Mouse (Mus musculus): ENCODE results near the gene Xpr1. TPM values are rescaled to one million over a fixed set of nuclear protein-coding genes. Genes with fewer than 3 reads are reported as not detected.
"Not testable (repeated sequence)": the region's sequence is repeated elsewhere in the genome, so short reads cannot be mapped to it uniquely, and the experiment has no call there.

Xpr1 gene
- polyA plus RNA-seq, 1 experiment from 2014 or later, result 6.0 TPM

DNA sequence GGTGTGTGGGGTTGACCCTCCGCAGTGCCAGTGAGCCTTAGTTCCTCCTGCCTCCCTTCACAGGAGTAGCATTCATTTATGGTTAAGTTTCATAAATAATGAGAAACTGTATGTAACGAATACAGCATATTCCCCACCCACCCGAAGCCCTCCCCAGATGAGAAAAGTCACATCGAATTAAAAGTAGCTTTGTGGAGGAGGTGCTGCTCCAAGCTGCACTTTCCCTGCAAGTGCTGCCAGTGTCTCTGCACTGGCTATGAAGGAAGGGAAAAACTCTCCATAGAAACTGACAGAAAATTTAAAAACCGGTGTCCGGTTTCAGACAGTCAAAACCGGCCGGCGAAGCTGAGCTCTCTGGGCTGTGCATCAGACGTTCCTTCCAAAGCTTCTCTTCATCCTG is 136.9 kb downstream of the Xpr1 start:
- H3K27ac ChIP-seq, result no peak overlapping the region
- no peak overlapping the region for H3K9ac ChIP-seq (ENCODE audit: low read depth, low read length)
- WGBS, result 44% methylated on average over 10 of the region's 10 CpGs
- ATAC-seq (replicated peaks; ENCODE audit: low FRiP score, low read depth) (no peak), DNase-seq (ENCODE audit: low spot score) (peak; percentile 21)
- no peak overlapping the region for H3K4me3 ChIP-seq (replicated peaks; ENCODE audit: low read depth, low read length)
- H3K27me3 ChIP-seq (ENCODE audit: insufficient read depth, low read length), result no peaks in the 10 kb centered on the region
- H3K9me3 ChIP-seq (replicated peaks; ENCODE audit: low read length), result no peaks in the 10 kb centered on the region
- H3K4me2 ChIP-seq (ENCODE audit: low read length), result no peak overlapping the region
- no peaks in the 10 kb centered on the region for H3K36me3 ChIP-seq (ENCODE audit: insufficient read depth, low read length)
- no peak for TF ChIP-seq CTCF (IDR thresholded peaks at IDR 0.05; ENCODE audit: low read depth)
- H3K4me1 ChIP-seq (replicated peaks; ENCODE audit: insufficient read depth, low read length), result no peaks in the 10 kb centered on the region

DNA sequence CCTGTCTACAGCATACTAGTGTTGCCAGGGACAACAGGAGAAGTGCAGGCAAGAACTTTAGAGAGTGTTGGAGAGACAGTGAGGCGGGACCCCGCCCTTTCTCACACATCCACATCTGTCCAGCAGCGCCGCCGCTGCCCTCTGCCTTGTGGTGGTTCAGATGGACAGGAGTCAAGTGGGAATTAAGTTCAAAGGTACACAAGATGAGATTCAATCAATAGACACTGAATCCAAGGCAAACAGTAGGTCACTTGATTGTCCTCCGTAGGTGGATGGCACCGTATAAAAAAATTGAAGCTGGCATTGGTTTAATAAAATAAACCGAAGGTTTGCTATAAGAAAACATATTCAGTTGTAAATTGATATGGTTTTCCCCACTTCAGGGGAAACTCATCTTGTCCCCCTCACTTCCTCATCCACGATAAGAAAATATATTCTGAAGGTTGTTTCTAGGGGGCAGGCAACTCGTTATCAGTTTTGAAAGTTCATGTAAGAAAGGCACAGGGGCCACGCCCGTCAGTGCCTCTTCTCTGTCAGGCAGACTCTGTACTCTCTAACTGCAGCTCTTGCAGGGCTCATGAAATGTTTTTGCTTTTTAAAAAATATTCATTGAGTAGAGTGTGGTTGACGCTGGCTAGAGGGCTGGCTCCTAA is 140.7 kb downstream of the Xpr1 start:
- Histone ChIP-seq H3K9ac (ENCODE audit: low read depth, low read length) (no peak overlapping the region), H3K36me3 (ENCODE audit: insufficient read depth, low read length) (no peaks in the 10 kb centered on the region), H3K4me2 (ENCODE audit: low read length) (no peak overlapping the region), H3K9me3 (replicated peaks; ENCODE audit: low read length) (no peaks in the 10 kb centered on the region), H3K4me1 (replicated peaks; ENCODE audit: insufficient read depth, low read length) (no peaks in the 10 kb centered on the region), H3K27me3 (ENCODE audit: insufficient read depth, low read length) (no peaks in the 10 kb centered on the region), H3K27ac (no peak overlapping the region), H3K4me3 (replicated peaks; ENCODE audit: low read depth, low read length) (no peak overlapping the region)
- TF ChIP-seq CTCF (IDR thresholded peaks at IDR 0.05; ENCODE audit: low read depth), result no peak
- WGBS, result 66% methylated on average over 13 of the region's 13 CpGs
- no peak for ATAC-seq (replicated peaks; ENCODE audit: low FRiP score, low read depth)
- no peak for DNase-seq (ENCODE audit: low spot score)

DNA sequence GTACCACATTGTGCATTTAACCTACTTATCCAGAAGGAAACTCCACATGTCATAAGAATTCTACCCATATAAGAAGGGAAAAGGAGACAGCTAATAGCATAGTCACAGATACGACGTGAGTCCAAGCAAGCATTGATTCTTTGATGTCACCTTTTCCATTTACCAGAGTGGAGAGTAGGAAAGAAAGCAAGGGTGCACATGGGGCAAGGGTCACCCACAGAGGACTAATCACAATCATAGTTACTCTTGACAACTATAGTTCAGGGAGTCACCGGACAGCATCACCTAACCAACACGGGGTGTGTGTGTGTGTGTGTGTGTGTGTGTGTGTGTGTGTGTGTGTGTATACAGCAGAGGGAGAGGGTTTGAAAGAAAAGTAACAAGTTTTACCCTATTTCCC is 141.4 kb downstream of the Xpr1 start:
- no peak overlapping the region for H3K4me3 ChIP-seq (replicated peaks; ENCODE audit: low read depth, low read length)
- no peaks in the 10 kb centered on the region for H3K27me3 ChIP-seq (ENCODE audit: insufficient read depth, low read length)
- no peaks in the 10 kb centered on the region for H3K9me3 ChIP-seq (replicated peaks; ENCODE audit: low read length)
- 78% methylated on average over 4 of the region's 4 CpGs for WGBS
- H3K27ac ChIP-seq, result no peak overlapping the region
- no peak overlapping the region for H3K4me2 ChIP-seq (ENCODE audit: low read length)
- TF ChIP-seq CTCF (IDR thresholded peaks at IDR 0.05; ENCODE audit: low read depth), result no peak
- no peak overlapping the region for H3K9ac ChIP-seq (ENCODE audit: low read depth, low read length)
- ATAC-seq (replicated peaks; ENCODE audit: low FRiP score, low read depth) (no peak), DNase-seq (ENCODE audit: low spot score) (no peak)
- H3K4me1 ChIP-seq (replicated peaks; ENCODE audit: insufficient read depth, low read length), result no peaks in the 10 kb centered on the region
- no peaks in the 10 kb centered on the region for H3K36me3 ChIP-seq (ENCODE audit: insufficient read depth, low read length)

DNA sequence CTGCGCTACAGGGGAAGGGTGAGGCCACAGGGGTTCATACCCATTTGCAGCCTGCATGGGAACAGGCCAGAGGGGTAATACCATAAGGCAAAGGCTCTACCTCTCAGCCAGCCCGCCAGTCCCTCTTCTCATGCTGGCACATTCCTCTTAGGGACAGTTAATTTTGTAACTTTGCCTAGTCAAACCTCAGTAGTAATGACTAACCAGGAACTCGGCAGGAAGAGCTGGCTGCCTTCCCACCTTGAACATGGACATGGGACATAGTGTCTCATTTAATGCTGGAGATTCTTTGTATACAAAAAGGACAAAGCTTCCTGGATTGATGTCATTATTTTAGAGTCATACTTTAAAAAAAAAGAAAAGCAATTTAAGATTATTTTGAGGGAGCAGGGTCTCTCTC is 142.2 kb downstream of the Xpr1 start:
- H3K27me3 ChIP-seq (ENCODE audit: insufficient read depth, low read length), result no peaks in the 10 kb centered on the region
- ATAC-seq (replicated peaks; ENCODE audit: low FRiP score, low read depth) (no peak), DNase-seq (ENCODE audit: low spot score) (peak; percentile 9)
- no peak overlapping the region for H3K9ac ChIP-seq (ENCODE audit: low read depth, low read length)
- H3K4me2 ChIP-seq (ENCODE audit: low read length), result no peak overlapping the region
- TF ChIP-seq CTCF (IDR thresholded peaks at IDR 0.05; ENCODE audit: low read depth), result no peak
- H3K27ac ChIP-seq, result no peak overlapping the region; the same call in 1 of the 2 replicates
- no peaks in the 10 kb centered on the region for H3K4me1 ChIP-seq (replicated peaks; ENCODE audit: insufficient read depth, low read length)
- no peak overlapping the region for H3K4me3 ChIP-seq (replicated peaks; ENCODE audit: low read depth, low read length)
- H3K9me3 ChIP-seq (replicated peaks; ENCODE audit: low read length), result no peaks in the 10 kb centered on the region
- 62% methylated on average over 3 of the region's 3 CpGs for WGBS
- no peaks in the 10 kb centered on the region for H3K36me3 ChIP-seq (ENCODE audit: insufficient read depth, low read length)

DNA sequence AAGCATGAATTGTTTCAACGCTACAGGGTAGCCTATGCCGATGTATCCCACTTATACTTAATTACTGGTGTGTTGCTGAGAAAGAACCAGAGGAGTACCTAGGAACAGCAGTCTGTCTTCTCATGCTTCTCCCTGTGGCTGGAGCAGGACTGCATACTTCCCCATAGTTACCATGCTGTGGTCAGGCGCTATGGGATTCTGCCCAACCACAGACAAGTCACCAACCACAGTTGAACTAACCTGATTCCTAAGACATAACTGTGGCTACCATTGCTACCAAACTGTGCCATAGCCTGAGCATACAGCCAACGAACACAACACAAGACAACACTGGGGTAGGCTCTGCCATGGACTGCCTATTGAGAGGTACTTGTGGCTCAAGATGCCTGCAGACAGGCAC is 144.3 kb downstream of the Xpr1 start:
- DNase-seq (ENCODE audit: low spot score) (no peak), ATAC-seq (replicated peaks; ENCODE audit: low FRiP score, low read depth) (no peak)
- 94% methylated on average over 4 of the region's 4 CpGs for WGBS
- no peaks in the 10 kb centered on the region for H3K36me3 ChIP-seq (ENCODE audit: insufficient read depth, low read length)
- TF ChIP-seq CTCF (IDR thresholded peaks at IDR 0.05; ENCODE audit: low read depth), result no peak
- no peak overlapping the region for H3K4me2 ChIP-seq (ENCODE audit: low read length)
- no peak overlapping the region for H3K9ac ChIP-seq (ENCODE audit: low read depth, low read length)
- no peak overlapping the region for H3K4me3 ChIP-seq (replicated peaks; ENCODE audit: low read depth, low read length)
- no peak overlapping the region for H3K27ac ChIP-seq
- no peaks in the 10 kb centered on the region for H3K9me3 ChIP-seq (replicated peaks; ENCODE audit: low read length)
- no peaks in the 10 kb centered on the region for H3K4me1 ChIP-seq (replicated peaks; ENCODE audit: insufficient read depth, low read length)
- no peaks in the 10 kb centered on the region for H3K27me3 ChIP-seq (ENCODE audit: insufficient read depth, low read length)

DNA sequence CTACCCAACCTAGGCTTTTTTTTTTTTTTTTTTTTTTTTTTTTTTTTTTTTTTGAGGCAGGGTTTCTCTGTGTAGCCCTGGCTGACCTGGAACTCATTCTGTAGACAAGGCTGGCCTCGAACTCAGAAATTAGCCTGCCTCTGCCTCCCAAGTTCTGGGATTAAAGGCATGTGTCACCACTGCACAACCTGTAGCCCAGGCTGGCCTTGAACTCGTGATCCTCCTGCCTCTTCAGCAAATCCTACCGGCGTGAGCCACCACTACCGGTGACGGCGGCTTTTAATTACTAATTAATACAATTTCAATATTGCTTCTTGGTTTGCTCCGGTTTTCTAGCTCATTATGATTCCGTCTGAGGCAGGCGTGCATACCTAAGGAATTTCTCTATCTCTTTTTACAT is 154.7 kb downstream of the Xpr1 start:
- not testable (repeated sequence) for H3K4me2 ChIP-seq (ENCODE audit: low read length); ATAC-seq (replicated peaks; ENCODE audit: low FRiP score, low read depth); H3K4me3 ChIP-seq (replicated peaks; ENCODE audit: low read depth, low read length); H3K4me1 ChIP-seq (replicated peaks; ENCODE audit: insufficient read depth, low read length); H3K27ac ChIP-seq; H3K27me3 ChIP-seq (ENCODE audit: insufficient read depth, low read length); H3K9me3 ChIP-seq (replicated peaks; ENCODE audit: low read length); H3K36me3 ChIP-seq (ENCODE audit: insufficient read depth, low read length); H3K9ac ChIP-seq (ENCODE audit: low read depth, low read length); DNase-seq (ENCODE audit: low spot score)
- WGBS, result 93% methylated on average over 10 of the region's 10 CpGs

DNA sequence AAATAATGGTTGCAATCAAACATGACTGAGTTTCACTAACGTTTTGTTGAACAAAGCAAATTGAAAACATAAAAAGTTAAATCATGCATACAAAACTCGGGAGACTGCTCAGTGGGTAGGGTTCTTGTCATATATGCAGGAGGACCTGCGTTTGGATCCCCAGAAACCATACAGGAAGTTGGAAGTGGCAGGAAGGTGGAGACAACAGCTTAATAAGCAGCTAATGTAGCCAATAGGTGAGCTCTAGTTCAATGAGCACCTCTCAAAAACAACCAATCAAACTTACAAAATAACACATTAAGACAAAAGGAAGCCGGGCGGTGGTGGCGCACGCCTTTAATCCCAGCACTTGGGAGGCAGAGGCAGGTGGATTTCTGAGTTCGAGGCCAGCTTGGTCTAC is 162.9 kb downstream of the Xpr1 start:
- no peaks in the 10 kb centered on the region for H3K36me3 ChIP-seq (ENCODE audit: insufficient read depth, low read length)
- DNase-seq (ENCODE audit: low spot score) (no peak), ATAC-seq (replicated peaks; ENCODE audit: low FRiP score, low read depth) (no peak)
- H3K27ac ChIP-seq, result no peak overlapping the region
- no peak overlapping the region for H3K9ac ChIP-seq (ENCODE audit: low read depth, low read length)
- H3K9me3 ChIP-seq (replicated peaks; ENCODE audit: low read length), result no peaks in the 10 kb centered on the region
- no peak overlapping the region for H3K4me3 ChIP-seq (replicated peaks; ENCODE audit: low read depth, low read length)
- no peak overlapping the region for H3K4me2 ChIP-seq (ENCODE audit: low read length)
- WGBS, result 90% methylated on average over 8 of the region's 8 CpGs
- TF ChIP-seq CTCF (IDR thresholded peaks at IDR 0.05; ENCODE audit: low read depth), result no peak
- no peaks in the 10 kb centered on the region for H3K4me1 ChIP-seq (replicated peaks; ENCODE audit: insufficient read depth, low read length)
- H3K27me3 ChIP-seq (ENCODE audit: insufficient read depth, low read length), result no peaks in the 10 kb centered on the region

All from kidney, postnatal 0 days (tissue).